Mouse (Mus musculus) ES-E14 (cell line): ENCODE measurements around the gene Nmt2.

Experiments used
- CHD2 ChIP-seq: IDR thresholded peaks from 2 replicates; pipeline ENCODE4 v1.6.1; 2014; ENCODE audit warnings: mild to moderate bottlenecking, low read depth, low read length, inconsistent platforms
- HCFC1 ChIP-seq: IDR thresholded peaks from 2 replicates; pipeline ENCODE4 v1.6.1; 2012; ENCODE audit warnings: low read length, inconsistent platforms, borderline replicate concordance; ENCODE audit not compliant: insufficient read depth
- ZC3H11A ChIP-seq: IDR thresholded peaks from 2 replicates; pipeline ENCODE4 v1.6.1; 2012; ENCODE audit warnings: low read depth, mild to moderate bottlenecking, inconsistent platforms, low read length, borderline replicate concordance

DNA sequence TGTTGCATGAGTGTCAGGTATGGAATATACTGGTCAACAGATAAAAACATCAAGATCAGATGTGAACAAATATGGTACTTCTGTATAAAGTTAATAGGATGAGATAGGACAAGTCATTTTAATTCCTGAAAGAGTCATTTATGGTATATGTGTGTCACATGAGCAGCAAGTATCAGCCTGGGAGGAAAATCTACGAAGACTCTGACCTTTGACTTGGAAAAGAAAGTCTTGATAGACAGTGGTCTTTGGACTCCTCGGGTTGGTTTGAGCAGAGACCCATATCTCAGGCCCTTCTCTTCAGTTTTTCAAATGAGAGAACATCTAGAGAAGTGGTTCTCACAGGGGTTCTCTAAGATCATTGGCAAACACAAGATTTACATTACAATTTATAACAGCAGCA is 32.7 kb upstream of the Nmt2 start:
- TF ChIP-seq ZC3H11A, result no peak
- no peak for TF ChIP-seq CHD2
- TF ChIP-seq HCFC1, result no peak
